Mouse (Mus musculus): ENCODE measurements at regions not wholly inside any gene's neighbourhood (a gene's known extent, or its start where the extent isn't known, plus 50 kb on each side); places are given as distances from the start of the nearest gene placed in this dataset.

GRCm38 (mm10) chr5:64747461-64747860 lies 55.7 kb upstream of the Klf3 start:
- Histone ChIP-seq H3K36me3 (ENCODE audit: control insufficient read depth, insufficient read depth, low read length, poor library complexity, severe bottlenecking) (no peaks in the 10 kb centered on the region), H3K4me3 (ENCODE audit: low read depth, low read length) (no peak overlapping the region), H3K9me3 (replicated peaks; ENCODE audit: control insufficient read depth, insufficient read depth, low read length, poor library complexity, severe bottlenecking) (no peaks in the 10 kb centered on the region), H3K27ac (ENCODE audit: insufficient read depth, low read length) (no peak overlapping the region), H3K27me3 (ENCODE audit: control insufficient read depth, insufficient read depth, low read length, poor library complexity, severe bottlenecking) (no peaks in the 10 kb centered on the region), H3K4me1 (ENCODE audit: control insufficient read depth, insufficient read depth, low read length) (peaks cover 3% of the 10 kb centered on the region), H3K9ac (ENCODE audit: low read depth, poor library complexity, severe bottlenecking) (no peak overlapping the region)
- TF ChIP-seq EP300 (IDR thresholded peaks at IDR 0.05; ENCODE audit: insufficient read depth, low read depth, low read length) (no peak), POLR2A (IDR thresholded peaks at IDR 0.05; ENCODE audit: insufficient read depth, low read length) (no peak), CTCF (IDR thresholded peaks at IDR 0.05; ENCODE audit: low read depth, low read length) (no peak)

GRCm38 (mm10) chr5:64749415-64750166 lies 53.6 kb upstream of the Klf3 start:
- no peaks in the 10 kb centered on the region for H3K36me3 ChIP-seq (ENCODE audit: control insufficient read depth, insufficient read depth, low read length, poor library complexity, severe bottlenecking)
- H3K9me3 ChIP-seq (replicated peaks; ENCODE audit: control insufficient read depth, insufficient read depth, low read length, poor library complexity, severe bottlenecking): no peaks in the 10 kb centered on the region
- H3K4me1 ChIP-seq (ENCODE audit: control insufficient read depth, insufficient read depth, low read length): peaks cover 3% of the 10 kb centered on the region
- TF ChIP-seq EP300 (IDR thresholded peaks at IDR 0.05; ENCODE audit: insufficient read depth, low read depth, low read length): peak; percentile 59; the same call in 1 of the 2 replicates
- TF ChIP-seq POLR2A (IDR thresholded peaks at IDR 0.05; ENCODE audit: insufficient read depth, low read length): no peak
- no peak for TF ChIP-seq CTCF (IDR thresholded peaks at IDR 0.05; ENCODE audit: low read depth, low read length)
- H3K27me3 ChIP-seq (ENCODE audit: control insufficient read depth, insufficient read depth, low read length, poor library complexity, severe bottlenecking): no peaks in the 10 kb centered on the region
- H3K4me3 ChIP-seq (ENCODE audit: low read depth, low read length): no peak overlapping the region
- H3K27ac ChIP-seq (ENCODE audit: insufficient read depth, low read length): peak overlapping the region; percentile 53
- no peak overlapping the region for H3K9ac ChIP-seq (ENCODE audit: low read depth, poor library complexity, severe bottlenecking)

GRCm38 (mm10) chr5:64750406-64750805 lies 52.8 kb upstream of the Klf3 start:
- no peak overlapping the region for H3K27ac ChIP-seq (ENCODE audit: insufficient read depth, low read length)
- TF ChIP-seq CTCF (IDR thresholded peaks at IDR 0.05; ENCODE audit: low read depth, low read length) (no peak), POLR2A (IDR thresholded peaks at IDR 0.05; ENCODE audit: insufficient read depth, low read length) (no peak)
- H3K4me3 ChIP-seq (ENCODE audit: low read depth, low read length): no peak overlapping the region
- H3K4me1 ChIP-seq (ENCODE audit: control insufficient read depth, insufficient read depth, low read length): peaks cover 3% of the 10 kb centered on the region
- no peaks in the 10 kb centered on the region for H3K9me3 ChIP-seq (replicated peaks; ENCODE audit: control insufficient read depth, insufficient read depth, low read length, poor library complexity, severe bottlenecking)
- no peaks in the 10 kb centered on the region for H3K36me3 ChIP-seq (ENCODE audit: control insufficient read depth, insufficient read depth, low read length, poor library complexity, severe bottlenecking)
- no peak overlapping the region for H3K9ac ChIP-seq (ENCODE audit: low read depth, poor library complexity, severe bottlenecking)
- H3K27me3 ChIP-seq (ENCODE audit: control insufficient read depth, insufficient read depth, low read length, poor library complexity, severe bottlenecking): no peaks in the 10 kb centered on the region

DNA sequence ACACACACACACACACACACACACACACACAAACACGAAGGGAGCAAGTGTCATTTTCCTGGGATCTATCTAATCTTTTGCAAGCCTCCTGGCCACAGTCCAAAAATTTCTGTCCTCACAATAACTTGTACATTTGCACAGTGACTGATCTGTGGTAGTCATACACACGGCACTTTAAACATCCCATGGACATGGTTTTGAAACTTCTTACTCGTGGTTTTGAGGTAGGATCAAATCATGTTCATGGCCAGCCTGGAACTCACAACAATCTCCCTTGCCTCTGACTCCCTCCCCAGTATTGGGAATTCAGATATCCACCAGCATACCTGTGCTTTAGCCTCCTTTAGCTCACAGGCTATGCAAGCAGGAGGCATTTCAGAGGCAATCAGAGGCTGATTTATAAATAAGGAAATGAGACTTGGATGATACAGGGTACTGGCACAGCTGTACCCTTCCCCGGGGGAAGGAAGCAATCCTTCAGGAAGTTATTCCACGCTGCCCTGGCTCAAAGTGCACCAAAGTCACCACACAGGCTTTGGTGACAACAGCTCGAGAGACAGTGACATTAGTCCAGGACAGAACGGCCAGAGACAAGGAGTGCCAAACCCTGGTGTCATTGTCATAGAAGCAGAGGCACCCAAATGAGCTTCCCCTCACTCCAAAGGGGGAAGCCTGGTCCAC lies 52.1 kb upstream of the Klf3 start:
- Histone ChIP-seq H3K27ac (ENCODE audit: insufficient read depth, low read length) (no peak overlapping the region), H3K36me3 (ENCODE audit: control insufficient read depth, insufficient read depth, low read length, poor library complexity, severe bottlenecking) (no peaks in the 10 kb centered on the region), H3K27me3 (ENCODE audit: control insufficient read depth, insufficient read depth, low read length, poor library complexity, severe bottlenecking) (no peaks in the 10 kb centered on the region), H3K4me3 (ENCODE audit: low read depth, low read length) (no peak overlapping the region), H3K9ac (ENCODE audit: low read depth, poor library complexity, severe bottlenecking) (no peak overlapping the region), H3K4me1 (ENCODE audit: control insufficient read depth, insufficient read depth, low read length) (peaks cover 3% of the 10 kb centered on the region), H3K9me3 (replicated peaks; ENCODE audit: control insufficient read depth, insufficient read depth, low read length, poor library complexity, severe bottlenecking) (no peaks in the 10 kb centered on the region)
- no peak for TF ChIP-seq CTCF (IDR thresholded peaks at IDR 0.05; ENCODE audit: low read depth, low read length)

DNA sequence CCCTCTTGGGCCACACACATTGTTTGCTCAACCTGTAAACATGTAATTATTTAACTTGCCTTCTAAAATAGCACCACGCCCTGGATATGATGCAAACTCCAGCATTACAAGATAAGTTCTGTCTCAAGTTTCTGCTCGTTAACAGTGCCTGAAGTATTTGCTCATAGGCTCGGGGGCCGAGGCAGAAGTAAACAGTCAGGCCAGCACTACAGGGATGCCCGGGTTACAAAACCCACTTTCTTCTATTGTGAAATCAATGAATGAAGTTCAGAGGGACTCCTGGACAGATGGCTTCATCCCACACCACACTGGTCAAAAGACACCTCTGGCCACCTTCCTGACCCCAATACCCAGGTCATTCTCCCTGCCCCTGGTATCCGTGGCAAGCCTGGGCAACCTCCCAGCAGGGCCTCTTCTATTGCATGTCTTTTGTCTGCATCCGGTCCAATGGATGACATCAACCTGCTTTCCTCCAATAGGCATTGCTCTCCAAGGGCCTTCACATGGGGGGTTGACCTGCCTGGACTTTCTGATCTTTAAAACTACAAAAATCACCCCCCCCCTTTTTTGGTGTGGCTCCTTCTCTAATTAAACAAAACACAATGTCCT lies 49.9 kb upstream of the Klf3 start:
- Histone ChIP-seq H3K27ac (ENCODE audit: insufficient read depth, low read length) (no peak overlapping the region), H3K4me3 (ENCODE audit: low read depth, low read length) (no peak overlapping the region), H3K36me3 (ENCODE audit: control insufficient read depth, insufficient read depth, low read length, poor library complexity, severe bottlenecking) (no peaks in the 10 kb centered on the region), H3K4me1 (ENCODE audit: control insufficient read depth, insufficient read depth, low read length) (peaks cover 3% of the 10 kb centered on the region), H3K9me3 (replicated peaks; ENCODE audit: control insufficient read depth, insufficient read depth, low read length, poor library complexity, severe bottlenecking) (no peaks in the 10 kb centered on the region), H3K9ac (ENCODE audit: low read depth, poor library complexity, severe bottlenecking) (no peak overlapping the region), H3K27me3 (ENCODE audit: control insufficient read depth, insufficient read depth, low read length, poor library complexity, severe bottlenecking) (no peaks in the 10 kb centered on the region)
- TF ChIP-seq CTCF (IDR thresholded peaks at IDR 0.05; ENCODE audit: low read depth, low read length) (no peak), EP300 (IDR thresholded peaks at IDR 0.05; ENCODE audit: insufficient read depth, low read depth, low read length) (no peak), POLR2A (IDR thresholded peaks at IDR 0.05; ENCODE audit: insufficient read depth, low read length) (no peak)

Measured in ES-Bruce4 (cell line).